Mouse (Mus musculus) gastrocnemius, adult 18-20 months (tissue): ENCODE measurements around the gene Il9. TPM values are rescaled to one million over a fixed set of nuclear protein-coding genes. Genes with fewer than 3 reads are reported as not detected.

ENCODE experiments used
- DNase-seq: peaks from one replicate; pipeline ENCODE4 v3.0.0; 2021; ENCODE audit warnings: low spot score
- long read RNA-seq, 2 experiments: library from polyadenylated mRNA; stranded (forward); transcript quantifications; one replicate each; pipeline ENCODE4 v2.0.0; 2021
- total RNA-seq, 2 experiments: library from RNA; stranded (reverse); gene quantifications; 2 replicates each; pipeline ENCODE4 v1.2.3; 2021

The Il9 gene
- total RNA-seq, result not detected
- long read RNA-seq, experiment 1, result 0 reads
- long read RNA-seq, experiment 2, result 0 reads

DNA sequence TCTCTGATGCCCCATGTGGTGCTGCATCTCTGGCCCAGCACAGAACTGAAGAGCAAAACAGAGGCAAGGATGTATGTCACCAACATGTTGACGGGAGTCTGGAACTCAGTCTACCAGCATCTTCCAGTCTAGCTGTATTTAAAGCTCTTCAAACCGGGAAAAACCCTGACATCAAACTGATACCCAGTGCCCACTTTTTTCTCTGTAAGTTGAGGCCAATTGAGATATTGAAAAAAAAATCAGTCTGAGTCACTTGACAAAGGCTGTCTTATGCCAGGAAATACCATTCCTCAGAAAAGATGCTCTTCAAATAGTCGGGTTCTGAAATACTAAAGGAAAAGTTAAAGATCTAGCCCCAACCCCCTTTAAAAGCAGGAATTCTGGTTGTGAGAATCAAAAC is at the start of gene Il9:
Gene Il9 (minus strand): TSS at position 101 of the 400 bp plus-strand sequence.
- DNase-seq, result no peak

DNA sequence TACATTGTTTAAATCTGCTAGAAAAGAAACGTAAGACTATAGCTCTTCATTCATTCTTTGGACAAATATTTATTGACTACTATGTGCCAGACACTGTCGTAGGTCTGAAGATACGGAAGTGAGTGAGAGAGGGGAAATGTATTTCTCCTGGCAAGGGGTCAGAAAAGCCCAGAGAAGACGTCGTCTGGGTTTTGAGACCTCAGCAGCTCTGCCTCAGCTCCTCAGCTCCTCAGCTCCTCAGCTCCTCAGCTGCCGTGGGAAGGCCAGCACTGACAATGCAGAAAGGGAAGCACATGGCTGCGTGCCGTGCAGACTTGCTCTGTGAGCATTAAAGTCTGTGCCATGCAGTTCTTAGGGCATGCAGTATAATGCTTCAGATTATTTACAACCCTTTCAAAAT is 47.6 kb upstream of the Il9 start:
- no peak for DNase-seq

DNA sequence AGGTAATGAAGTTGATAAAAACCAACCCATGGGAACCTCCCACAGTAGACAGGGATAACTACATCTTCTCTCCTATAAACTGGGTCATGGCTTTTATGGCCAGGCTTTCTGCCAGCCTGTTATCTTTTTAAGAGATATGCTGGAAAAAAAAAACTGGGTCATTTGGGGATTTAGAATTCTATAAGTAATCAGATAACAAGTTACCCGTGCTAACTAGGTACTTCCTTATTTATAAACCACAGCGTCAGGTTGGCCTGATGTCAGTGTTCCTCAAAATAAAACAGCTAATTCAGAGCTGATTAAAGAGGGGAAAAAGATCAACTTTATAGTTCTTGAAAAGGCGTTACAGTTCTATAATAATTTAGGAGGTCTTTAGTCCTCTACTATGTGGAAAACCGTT is 47.0 kb upstream of the Il9 start:
- DNase-seq, result no peak

DNA sequence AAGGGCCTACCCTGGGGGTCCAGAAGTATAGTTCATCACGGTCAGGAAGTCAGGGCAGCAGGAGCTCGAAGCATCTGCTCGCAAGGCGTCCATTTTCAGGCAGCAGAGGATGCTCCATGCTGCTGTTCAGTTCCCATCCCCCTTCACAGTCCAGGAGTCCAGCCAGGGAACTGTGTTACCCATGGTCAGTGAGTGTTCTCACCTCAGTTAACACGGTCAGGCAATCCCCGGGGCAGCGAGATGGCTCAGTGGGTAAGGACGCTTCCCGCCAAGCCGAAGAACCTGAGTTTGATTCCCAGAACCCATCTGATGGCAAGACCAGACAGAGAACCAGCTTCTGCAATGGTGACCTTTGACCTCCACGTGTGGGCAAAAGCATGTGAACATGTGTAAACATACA is 46.2 kb upstream of the Il9 start:
- DNase-seq, result no peak

DNA sequence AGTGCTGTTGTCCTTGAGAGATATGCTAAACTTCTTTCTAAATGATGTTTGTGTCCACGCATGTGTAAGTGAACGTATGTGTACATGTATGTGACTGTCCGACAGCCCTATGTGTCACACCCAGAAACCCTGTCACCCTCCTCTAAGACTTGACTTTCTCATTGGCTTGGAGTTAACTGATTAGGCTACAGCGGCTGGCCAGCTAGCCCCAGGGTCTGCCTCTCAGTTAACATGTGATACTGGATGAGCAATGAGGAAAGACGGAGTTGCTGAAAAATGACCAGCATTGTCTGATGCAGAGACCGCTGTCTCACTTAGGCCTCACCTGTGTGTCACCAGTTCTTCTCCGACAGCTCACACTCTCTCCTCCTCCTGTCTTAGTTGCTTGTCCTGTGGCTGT is 45.8 kb upstream of the Il9 start:
- DNase-seq, result no peak

DNA sequence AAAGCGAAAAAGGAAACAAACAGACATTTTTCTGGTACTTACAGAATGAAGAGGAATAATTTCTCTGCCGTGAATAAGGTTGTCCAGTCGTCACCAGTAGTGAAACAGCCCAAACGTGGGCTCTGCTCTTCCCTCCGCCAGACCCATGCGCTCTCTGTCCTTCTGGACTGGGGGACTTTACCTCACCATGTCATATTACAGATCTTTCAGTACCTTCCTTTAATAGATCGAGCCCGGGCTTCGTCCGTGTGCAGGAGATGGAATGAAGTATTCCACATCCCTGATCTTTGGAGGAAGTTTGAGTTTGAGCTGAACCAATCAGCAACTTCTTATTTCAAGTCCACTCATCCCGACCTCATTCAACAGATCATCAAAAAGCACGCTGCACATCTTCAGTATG is 44.8 kb upstream of the Il9 start:
- DNase-seq, result no peak

DNA sequence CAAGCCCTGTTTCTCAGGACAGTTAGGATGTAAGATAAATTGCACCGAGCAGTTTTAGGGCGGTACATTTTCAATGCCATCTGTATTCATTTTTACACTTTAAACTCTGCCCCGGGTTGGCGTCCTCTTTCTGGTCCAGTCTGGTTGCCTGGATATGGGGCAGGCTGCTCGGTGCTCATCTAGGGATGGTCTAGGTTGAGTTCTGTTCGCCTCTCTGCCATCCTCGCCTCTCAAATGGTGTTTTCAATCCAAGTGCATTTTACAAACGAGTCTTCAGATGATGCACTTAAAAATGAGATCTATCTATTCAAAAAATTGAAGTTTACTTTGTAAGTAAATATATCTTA is 40.7 kb upstream of the Il9 start:
- DNase-seq, result no peak

DNA sequence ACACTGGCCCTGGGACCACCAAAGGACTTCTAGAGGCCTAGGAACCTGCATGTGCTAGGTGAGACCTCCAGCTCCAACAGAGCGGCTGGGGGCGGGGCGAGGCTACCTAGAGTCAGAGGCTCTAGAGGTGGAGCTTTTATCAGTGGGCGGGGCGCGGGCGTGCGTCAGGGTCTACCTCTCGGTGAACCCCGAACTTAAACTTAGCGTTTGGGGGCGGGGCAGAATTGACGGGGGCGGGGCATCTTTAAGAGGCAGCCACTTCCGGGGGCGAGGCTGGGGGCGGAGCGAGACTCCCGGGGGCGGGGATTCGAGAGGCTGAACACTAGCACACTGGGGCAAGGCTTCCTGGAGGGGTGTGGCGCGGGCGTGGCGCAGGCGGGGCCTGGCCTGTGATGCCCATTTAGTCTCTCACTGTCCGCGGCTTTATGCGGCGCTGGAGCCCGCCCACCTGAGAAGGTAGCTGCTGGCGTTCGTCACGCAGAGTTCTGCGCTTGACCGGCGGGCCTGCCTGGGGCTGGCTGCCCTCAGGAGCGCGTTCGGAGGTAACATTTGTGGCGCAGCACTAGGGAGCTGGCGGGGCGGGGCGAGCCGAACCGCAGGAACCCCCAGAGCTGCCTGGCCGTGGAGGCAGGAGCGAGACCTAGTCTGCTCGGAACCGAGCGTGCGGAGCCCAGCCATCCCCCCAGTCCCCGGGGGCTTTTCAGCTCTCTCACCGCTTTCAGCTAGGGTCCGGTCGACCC is 40.2 kb upstream of the Il9 start, which contains the start of gene Fbxl21:
Gene Fbxl21 (plus strand): TSS at position 392 of the 740 bp plus-strand sequence.
- DNase-seq, result peak; percentile 91

DNA sequence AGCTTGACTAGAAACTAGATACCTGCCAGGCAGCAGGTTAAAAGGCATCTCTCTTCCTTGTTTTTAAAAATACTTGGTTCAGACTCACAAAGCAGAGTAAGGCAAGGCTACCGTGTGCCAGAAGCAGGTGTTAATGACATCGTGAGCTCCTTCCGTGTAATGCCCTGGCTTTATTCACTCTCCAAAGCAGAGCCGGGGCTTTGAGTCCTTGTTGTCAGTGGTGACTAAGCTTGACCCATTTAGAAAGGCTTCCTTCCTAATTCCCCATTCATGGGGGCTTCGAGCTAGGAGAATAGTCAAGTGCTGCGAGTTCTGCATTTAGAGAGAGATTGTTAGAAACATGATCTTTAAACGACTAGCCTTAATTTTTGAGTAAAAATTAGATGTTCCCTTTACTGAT is 34.8 kb upstream of the Il9 start:
- no peak for DNase-seq

DNA sequence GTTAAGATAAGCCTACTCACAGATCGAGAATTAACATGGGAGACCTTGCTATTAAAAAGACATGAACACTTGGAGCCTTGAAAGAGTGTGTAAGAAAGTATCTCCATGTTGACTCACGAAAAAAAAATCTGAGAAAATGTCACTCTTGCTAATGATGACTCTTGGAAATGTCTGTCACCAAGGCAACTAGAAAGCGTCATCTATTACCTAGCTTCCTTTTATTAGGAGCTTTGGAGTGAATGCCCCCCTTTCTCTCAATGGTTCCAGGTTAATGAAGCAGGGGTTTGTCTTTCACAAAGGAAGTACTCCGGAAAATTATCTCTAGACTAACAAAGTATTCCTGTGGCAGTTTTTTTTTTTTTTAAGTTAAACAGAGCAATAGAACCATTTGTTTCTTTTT is 34.3 kb upstream of the Il9 start:
- no peak for DNase-seq

DNA sequence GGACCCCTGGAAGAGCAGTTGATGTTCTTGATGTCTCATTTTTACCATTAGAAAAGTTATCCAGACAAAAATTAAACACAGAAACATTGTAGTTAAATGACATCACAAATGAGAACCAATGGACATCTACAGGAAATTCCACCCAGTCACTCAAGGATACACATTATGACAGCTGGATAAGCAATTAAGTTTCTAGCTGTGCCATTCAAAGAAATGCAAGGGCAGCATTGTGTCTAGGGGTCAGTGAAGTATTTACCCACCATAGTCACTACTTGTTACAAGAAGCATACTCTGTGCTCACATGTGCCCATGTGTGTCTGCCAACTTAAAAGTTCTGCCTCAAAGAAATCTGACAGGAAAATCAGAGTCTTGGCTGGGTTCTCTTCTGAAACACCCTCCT is 31.5 kb upstream of the Il9 start:
- DNase-seq, result no peak

DNA sequence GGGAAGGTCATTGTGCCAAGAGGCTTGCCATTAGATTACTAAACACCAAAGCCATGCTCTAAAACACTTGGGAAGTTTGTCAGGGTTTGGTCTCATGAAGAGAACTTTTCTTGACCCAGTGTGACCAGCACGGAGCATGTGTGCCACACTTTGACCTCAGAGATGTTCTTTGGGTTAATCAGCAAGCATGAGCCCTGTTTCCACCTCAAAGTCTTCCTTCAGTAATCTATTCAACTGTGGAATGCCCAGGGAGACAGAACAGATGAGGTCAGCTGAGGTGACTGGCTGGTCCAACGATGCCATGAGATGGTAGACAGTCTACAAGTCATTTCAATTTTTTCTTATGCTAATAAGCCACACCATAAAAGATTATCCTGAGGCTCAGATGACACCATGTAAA is 27.8 kb upstream of the Il9 start:
- no peak for DNase-seq

DNA sequence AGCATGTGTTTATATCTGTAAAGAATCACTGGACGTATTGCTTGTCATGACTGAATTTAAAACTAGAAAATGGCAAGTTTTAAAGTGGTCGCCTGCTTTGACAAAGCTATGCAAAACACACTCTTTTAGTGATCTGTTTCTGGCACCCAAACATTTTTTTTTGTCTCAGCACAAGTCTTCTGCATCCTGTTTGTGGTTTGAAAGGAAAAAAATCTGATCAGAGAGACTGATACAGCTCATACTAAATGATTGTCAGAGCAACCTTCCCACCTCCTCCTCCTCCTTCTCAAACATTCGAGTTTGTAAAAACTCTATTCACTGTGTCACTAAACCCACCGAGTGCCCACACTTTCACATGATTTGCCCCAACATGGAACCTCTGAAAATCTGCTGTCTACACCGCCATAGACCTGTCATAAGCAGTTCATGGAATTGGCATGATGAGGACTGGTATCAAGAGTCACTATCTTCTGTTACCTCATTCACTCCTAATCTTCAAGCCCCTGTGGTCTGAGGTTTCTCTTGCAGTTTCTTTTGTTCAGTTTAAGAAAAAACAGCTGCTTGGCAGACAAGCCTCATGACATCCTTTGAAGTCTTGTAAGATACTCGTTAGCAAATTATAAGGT is 24.9 kb upstream of the Il9 start:
- DNase-seq, result no peak

DNA sequence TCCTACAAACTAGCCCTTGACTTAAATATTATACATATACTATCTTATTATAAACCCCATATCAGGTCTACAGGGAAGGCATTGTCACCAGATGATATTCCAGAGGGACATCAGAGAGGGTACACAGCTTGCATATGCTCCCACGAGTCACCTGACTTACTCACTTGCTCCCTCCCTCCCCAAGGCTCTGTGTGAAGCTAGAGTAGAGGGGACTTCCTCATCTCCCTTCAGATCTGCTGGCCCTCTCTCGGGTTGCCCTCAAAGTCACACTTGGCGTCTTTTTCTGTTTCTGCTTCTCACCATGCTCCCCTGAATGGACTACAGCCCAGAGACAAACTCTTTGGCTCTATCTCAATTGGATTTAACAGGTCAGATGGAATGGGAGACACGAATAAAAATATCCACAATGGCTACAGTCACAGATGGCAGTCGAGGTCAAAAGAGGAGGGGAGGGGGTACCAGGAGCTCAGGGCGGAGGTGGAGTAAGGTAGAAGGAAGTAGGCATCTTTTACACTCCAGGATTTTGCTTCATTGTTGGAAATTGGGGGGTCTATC is 19.9 kb upstream of the Il9 start:
- DNase-seq, result no peak

DNA sequence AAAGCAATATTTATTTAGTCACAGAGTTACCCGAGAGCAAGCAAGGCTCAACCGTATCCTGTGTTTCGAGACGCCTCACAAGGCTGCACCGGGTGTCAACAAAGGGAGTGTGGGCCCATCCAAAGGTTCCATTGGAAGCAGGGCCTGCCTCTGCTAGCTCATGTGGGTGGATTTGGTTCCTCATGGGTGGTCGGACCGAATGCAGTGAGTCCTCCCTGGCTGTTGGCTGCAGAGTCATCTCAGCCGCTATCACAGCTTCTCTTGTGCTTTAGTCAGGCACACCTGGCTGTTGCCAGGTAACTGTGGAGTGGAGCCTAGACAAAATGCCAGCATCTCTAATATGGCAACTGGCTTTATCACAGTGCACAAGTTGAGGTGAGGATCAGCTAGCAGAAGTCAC is 18.6 kb upstream of the Il9 start:
- DNase-seq, result no peak

DNA sequence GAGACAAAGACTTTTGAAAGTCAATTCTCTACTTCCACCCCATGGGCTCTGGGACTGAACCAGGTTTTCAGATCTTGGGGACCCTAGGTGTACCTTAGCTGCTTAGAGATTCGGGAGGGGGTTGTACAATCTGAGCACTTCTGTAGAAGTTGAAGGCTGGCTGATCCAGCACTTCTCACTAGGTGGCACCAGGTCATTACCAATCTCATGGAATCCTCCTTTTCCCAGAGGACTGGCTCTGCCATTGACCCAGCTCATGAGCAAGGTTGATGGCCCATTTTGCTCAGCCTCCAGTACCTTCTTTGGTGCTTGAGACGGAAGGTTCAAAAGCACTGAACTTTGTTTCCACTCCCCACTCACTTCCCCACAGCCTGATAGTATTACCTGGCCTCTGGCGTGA is 18.1 kb upstream of the Il9 start:
- DNase-seq, result no peak

DNA sequence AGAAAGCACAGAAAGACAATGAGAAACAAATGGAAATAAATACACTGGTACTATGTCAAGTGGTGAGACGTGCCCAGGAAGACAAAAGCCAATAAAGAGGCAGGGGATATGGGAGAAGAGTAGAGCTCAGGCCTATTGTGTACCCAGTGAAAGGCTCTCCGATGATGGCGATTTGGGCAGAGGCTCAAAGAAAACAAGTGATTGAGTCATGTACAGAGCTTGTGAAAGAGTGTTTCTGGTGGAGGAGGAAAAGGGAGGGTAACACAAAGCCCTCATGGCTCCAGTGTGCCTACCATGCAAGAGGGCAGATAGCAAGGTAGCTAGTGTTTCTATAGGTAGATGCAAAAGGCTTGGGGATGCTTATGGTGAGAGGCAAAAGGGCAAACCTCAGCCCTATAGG is 12.4 kb upstream of the Il9 start:
- DNase-seq, result no peak

DNA sequence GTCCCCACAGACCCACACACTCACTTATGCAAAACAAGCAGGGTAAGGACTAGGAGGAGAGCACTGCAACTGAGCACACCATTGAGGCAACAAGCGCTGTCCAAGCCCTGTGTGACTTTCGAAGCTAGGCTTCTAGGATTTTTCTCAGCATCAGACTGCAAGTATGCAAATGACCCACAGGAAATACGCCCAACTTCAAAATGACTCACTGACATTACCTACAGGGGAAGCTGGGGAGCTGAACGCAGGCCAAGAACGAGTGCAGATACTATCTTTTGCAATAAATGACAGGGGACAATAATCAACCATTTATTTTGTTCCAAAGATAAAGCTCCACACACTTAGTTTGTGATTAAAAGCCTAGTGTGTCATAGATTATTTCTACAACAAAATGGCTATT is 6.0 kb upstream of the Il9 start:
- no peak for DNase-seq

DNA sequence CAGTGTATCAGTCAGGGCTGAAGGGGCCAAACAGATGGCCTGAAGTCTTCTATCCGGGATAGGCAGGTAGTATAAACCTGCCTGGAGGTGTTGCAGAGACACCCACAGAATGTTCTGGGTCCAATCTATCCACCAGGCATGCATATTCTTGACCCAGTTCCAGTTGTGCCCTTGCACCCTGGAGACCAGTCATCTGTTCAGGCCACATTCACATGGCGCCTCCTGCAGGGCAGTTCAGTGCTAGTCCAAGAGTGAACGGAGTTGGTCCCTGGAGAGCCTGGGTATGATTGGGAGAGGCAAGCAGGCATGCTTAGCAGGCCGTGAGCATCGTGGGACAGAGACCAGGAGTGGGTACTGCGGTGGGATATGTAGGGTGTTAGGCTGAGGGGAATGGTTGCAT is 4.0 kb downstream of the Il9 start:
- no peak for DNase-seq

DNA sequence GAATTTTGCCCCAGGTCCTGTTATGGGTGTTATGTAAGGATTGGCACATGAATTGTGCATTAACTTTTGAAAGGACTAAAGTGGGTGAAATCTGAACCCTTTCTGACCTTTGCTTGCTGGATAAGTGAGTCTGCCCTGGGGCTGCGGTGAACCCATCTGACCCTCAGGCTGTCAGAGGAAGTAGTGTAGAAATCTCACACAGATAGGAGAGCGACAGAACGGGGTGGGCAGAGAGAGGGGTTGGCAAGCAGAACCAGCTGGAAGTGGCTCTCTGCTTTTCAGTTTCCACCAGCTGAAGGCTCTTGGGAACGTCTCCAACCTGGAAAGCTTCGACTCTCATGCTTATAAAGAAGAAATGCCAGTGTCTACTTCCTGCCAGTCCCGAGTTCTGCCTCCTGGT is 4.8 kb downstream of the Il9 start:
- DNase-seq, result no peak

DNA sequence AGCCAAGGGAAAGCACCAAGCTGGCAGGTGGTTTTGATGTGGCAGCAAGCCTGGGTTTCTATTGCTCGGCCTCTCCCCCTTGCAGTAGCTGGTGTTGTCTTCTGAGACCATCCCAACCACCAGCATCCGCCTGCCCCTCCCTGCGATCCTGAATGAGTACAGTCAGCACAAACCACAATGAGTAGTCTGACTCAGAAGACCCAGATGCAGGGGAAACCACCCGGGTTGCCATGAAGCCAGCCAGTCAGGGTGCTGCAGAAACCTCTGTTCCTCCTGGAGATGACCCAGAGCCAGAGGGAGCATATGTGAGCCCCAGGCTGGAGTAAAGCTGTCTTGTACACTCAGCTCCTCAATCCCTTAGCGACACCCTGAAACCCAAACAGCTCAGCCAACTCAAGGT is 5.3 kb downstream of the Il9 start:
- no peak for DNase-seq

DNA sequence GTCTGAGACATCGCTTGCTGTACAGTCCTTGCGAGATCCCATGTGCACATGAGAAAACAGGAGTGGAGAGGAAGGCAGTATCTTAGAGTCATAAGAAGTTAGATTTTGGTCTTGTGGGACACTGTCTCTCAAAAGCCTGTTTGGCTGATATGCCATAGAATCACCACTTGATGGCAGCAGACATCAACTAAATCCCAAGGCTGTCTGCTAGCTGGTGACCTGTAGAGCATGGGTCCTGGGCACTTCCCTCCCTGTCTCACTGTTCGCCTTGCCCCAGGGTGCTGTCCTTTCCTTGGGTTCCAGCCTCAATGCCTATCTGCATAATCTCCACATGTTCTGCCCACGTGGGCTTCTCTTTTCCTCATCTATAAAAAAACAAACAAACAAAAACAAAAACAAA is 6.7 kb downstream of the Il9 start:
- DNase-seq, result peak; percentile 59

DNA sequence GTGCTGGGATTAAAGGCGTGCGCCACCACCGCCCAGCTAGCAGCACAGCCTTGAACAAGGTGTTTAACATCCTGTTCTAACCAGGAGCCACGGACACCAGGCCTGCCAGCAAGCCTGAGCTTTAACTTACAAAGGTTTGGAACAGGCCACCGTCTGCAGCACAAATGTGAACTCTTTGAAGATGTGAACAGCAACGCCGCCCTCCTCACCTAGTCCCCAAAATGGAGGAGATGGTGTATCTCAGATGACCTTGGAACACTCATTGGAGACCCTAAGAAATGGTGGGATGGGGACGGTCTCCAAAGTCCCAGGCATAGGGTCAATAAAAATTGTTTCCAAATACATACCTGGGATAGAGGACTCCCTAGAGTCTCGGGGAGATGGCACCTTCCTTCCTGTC is 9.4 kb downstream of the Il9 start:
- no peak for DNase-seq
